ENCODE assay signal across 8 mouse cellular contexts in the genomic region with DNA sequence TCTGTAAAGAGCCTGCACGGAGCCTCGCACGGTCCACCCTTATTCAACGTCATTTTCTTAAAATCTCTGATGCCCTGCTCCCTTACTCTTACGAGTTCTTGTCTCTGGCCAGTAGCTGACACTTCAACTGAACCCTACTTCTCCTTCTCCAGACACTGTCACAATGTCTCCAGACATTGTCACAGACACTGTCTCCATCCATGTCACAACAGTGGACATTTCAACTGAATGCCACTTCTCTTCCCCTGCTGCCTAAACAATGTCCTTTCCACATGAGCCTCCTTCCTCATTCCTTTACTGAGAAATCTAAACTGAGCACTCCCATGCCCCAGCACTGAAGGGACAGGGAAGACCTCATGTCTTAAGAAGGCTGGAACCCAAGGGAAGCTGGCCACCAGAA. TPM values are rescaled to one million over a fixed set of nuclear protein-coding genes. Genes with fewer than 3 reads are reported as not detected.
DNase-seq lines count a peak whose midpoint lies in the region; ATAC-seq and TF ChIP-seq lines count a peak whose summit lies in the region.

No protein-coding gene starts in this region.

- H3K4me3 ChIP-seq in heart, embryonic 15.5 days: peak overlapping the region; percentile 68
- peak overlapping the region; percentile 48 for H3K4me3 ChIP-seq in bone marrow, adult 2 months (replicated peaks; ENCODE audit: control insufficient read depth, low read depth, low read length)
- H3K4me3 ChIP-seq in hindbrain, embryonic 16.5 days (ENCODE audit: low read length): no peak overlapping the region; the same call in 1 of the 2 replicates
- peak overlapping the region; percentile 77 for H3K4me3 ChIP-seq in midbrain, embryonic 13.5 days (replicated peaks)

- peaks cover 31% of the 10 kb centered on the region for H3K36me3 ChIP-seq in heart, embryonic 15.5 days
- H3K36me3 ChIP-seq in hindbrain, embryonic 16.5 days (ENCODE audit: control insufficient read depth, insufficient read depth, low read length): peaks cover 22% of the 10 kb centered on the region
- H3K36me3 ChIP-seq in midbrain, embryonic 13.5 days: peaks cover 32% of the 10 kb centered on the region

- no peaks in the 10 kb centered on the region for H3K9me3 ChIP-seq in heart, embryonic 15.5 days (replicated peaks)
- H3K9me3 ChIP-seq in hindbrain, embryonic 16.5 days (ENCODE audit: control insufficient read depth, low read length): no peaks in the 10 kb centered on the region
- no peaks in the 10 kb centered on the region for H3K9me3 ChIP-seq in midbrain, embryonic 13.5 days

- peaks cover 40% of the 10 kb centered on the region for H3K4me1 ChIP-seq in heart, embryonic 15.5 days (replicated peaks)
- H3K4me1 ChIP-seq in bone marrow, adult 2 months (ENCODE audit: control insufficient read depth, insufficient read depth, low read length): peaks cover 6% of the 10 kb centered on the region
- peaks cover 27% of the 10 kb centered on the region for H3K4me1 ChIP-seq in hindbrain, embryonic 16.5 days (ENCODE audit: control insufficient read depth, insufficient read depth, low read depth, low read length)
- H3K4me1 ChIP-seq in midbrain, embryonic 13.5 days (replicated peaks): peaks cover 35% of the 10 kb centered on the region

- H3K27me3 ChIP-seq in heart, embryonic 15.5 days: no peaks in the 10 kb centered on the region
- no peaks in the 10 kb centered on the region for H3K27me3 ChIP-seq in hindbrain, embryonic 16.5 days (replicated peaks; ENCODE audit: control insufficient read depth, insufficient read depth, low read length)
- no peaks in the 10 kb centered on the region for H3K27me3 ChIP-seq in midbrain, embryonic 13.5 days

- WGBS in heart, embryonic 15.5 days: 87% methylated on average over 5 of the region's 5 CpGs
- WGBS in bone marrow, adult 2 months: 68% methylated on average over 5 of the region's 5 CpGs
- WGBS in hindbrain, embryonic 16.5 days: 90% methylated on average over 5 of the region's 5 CpGs
- 96% methylated on average over 5 of the region's 5 CpGs for WGBS in midbrain, embryonic 13.5 days

- H3K9ac ChIP-seq in heart, embryonic 15.5 days: peak overlapping the region; percentile 79; the same call in 1 of the 2 replicates
- no peak overlapping the region for H3K9ac ChIP-seq in hindbrain, embryonic 16.5 days (ENCODE audit: low read depth, low read length)
- H3K9ac ChIP-seq in midbrain, embryonic 13.5 days (replicated peaks): peak overlapping the region; percentile 86

- H3K27ac ChIP-seq in heart, embryonic 15.5 days: no peak overlapping the region
- peak overlapping the region; percentile 58; the same call in 1 of the 2 replicates for H3K27ac ChIP-seq in bone marrow, adult 2 months (ENCODE audit: control insufficient read depth, insufficient read depth, low read depth, low read length, poor library complexity)
- no peak overlapping the region for H3K27ac ChIP-seq in hindbrain, embryonic 16.5 days (ENCODE audit: low read depth, low read length)
- no peak overlapping the region for H3K27ac ChIP-seq in midbrain, embryonic 13.5 days

- DNase-seq in heart, adult 8-10 months (ENCODE audit: low spot score): no peak
- no peak for DNase-seq in gastrocnemius, postnatal 25 days
- no peak for DNase-seq in right cerebral cortex, postnatal 25 days
- DNase-seq in cerebellum, adult 9-11 months: no peak

- H3K4me2 ChIP-seq in heart, embryonic 15.5 days: peak overlapping the region; percentile 99
- peak overlapping the region; percentile 100 for H3K4me2 ChIP-seq in hindbrain, embryonic 16.5 days (ENCODE audit: low read length)
- peak overlapping the region; percentile 100 for H3K4me2 ChIP-seq in midbrain, embryonic 13.5 days (replicated peaks)

- no peak for ATAC-seq in heart, embryonic 15.5 days (replicated peaks; ENCODE audit: insufficient number of reproducible peaks, insufficient read depth, low FRiP score, low read depth)
- ATAC-seq in hindbrain, embryonic 16.5 days: no peak
- ATAC-seq in midbrain, embryonic 13.5 days: no peak

- TF ChIP-seq POLR2A in bone marrow, adult 2 months (IDR thresholded peaks at IDR 0.05; ENCODE audit: borderline replicate concordance, control insufficient read depth, low read depth, low read length): no peak

- TF ChIP-seq CTCF in bone marrow, adult 2 months (IDR thresholded peaks at IDR 0.05; ENCODE audit: control insufficient read depth, insufficient read depth, low read length): no peak

RNA-seq across cellular contexts. Expression of gene Ccdc86, which starts 1.8 kb away (rescaled TPM):
- 15.3 and 17.0 TPM in 2 replicates for polyA plus RNA-seq in heart, embryonic 15.5 days (2015; fragmentation: Nextera tagmentation; extraction: Ambion mirVana)
- total RNA-seq in heart, adult 8-10 months (2022): 1 to 10 TPM; 5.6 to 7.3 (median 6.4) TPM
- polyA plus RNA-seq in bone marrow, adult 2 months (2011; ENCODE audit: insufficient read depth, insufficient read length, low replicate concordance, missing spikeins): 4.4 and 5.8 TPM in 2 replicates
- 12.9 and 14.8 TPM in 2 replicates for polyA plus RNA-seq in hindbrain, embryonic 16.5 days (2015; fragmentation: Nextera tagmentation; extraction: Ambion mirVana)
- polyA plus RNA-seq in midbrain, embryonic 13.5 days (2015; fragmentation: Nextera tagmentation; extraction: Ambion mirVana): 15.5 and 16.2 TPM in 2 replicates
- 10 to 100 TPM; 10.5 to 15.5 TPM for total RNA-seq in gastrocnemius, postnatal 25 days (2021)

RNA-seq across cellular contexts. Expression of gene Ptgdr2, which starts 10.3 kb away (rescaled TPM):
- 0.06 and 0.25 TPM in 2 replicates for polyA plus RNA-seq in heart, embryonic 15.5 days (2015; fragmentation: Nextera tagmentation; extraction: Ambion mirVana)
- total RNA-seq in heart, adult 8-10 months (2022): under 1 TPM in 1 of 4 experiments, not detected in 3; 0.19 TPM
- not detected in 2 replicates for polyA plus RNA-seq in bone marrow, adult 2 months (2011; ENCODE audit: insufficient read depth, insufficient read length, low replicate concordance, missing spikeins)
- 0.19 and 0.20 TPM in 2 replicates for polyA plus RNA-seq in hindbrain, embryonic 16.5 days (2015; fragmentation: Nextera tagmentation; extraction: Ambion mirVana)
- polyA plus RNA-seq in midbrain, embryonic 13.5 days (2015; fragmentation: Nextera tagmentation; extraction: Ambion mirVana): 0.22 and 0.24 TPM in 2 replicates
- not detected for total RNA-seq in gastrocnemius, postnatal 25 days (2021)

RNA-seq across cellular contexts. Expression of gene Zp1, which starts 26.8 kb away (rescaled TPM):
- not detected in 2 replicates for polyA plus RNA-seq in heart, embryonic 15.5 days (2015; fragmentation: Nextera tagmentation; extraction: Ambion mirVana)
- total RNA-seq in heart, adult 8-10 months (2022): not detected
- not detected in 2 replicates for polyA plus RNA-seq in bone marrow, adult 2 months (2011; ENCODE audit: insufficient read depth, insufficient read length, low replicate concordance, missing spikeins)
- 0.79 and 0.94 TPM in 2 replicates for polyA plus RNA-seq in hindbrain, embryonic 16.5 days (2015; fragmentation: Nextera tagmentation; extraction: Ambion mirVana)
- not detected in 2 replicates for polyA plus RNA-seq in midbrain, embryonic 13.5 days (2015; fragmentation: Nextera tagmentation; extraction: Ambion mirVana)
- not detected for total RNA-seq in gastrocnemius, postnatal 25 days (2021)

RNA-seq across cellular contexts. Expression of gene Ms4a10, which starts 27.3 kb away (rescaled TPM):
- not detected in 2 replicates for polyA plus RNA-seq in heart, embryonic 15.5 days (2015; fragmentation: Nextera tagmentation; extraction: Ambion mirVana)
- total RNA-seq in heart, adult 8-10 months (2022): not detected
- polyA plus RNA-seq in bone marrow, adult 2 months (2011; ENCODE audit: insufficient read depth, insufficient read length, low replicate concordance, missing spikeins): not detected in 2 replicates
- polyA plus RNA-seq in hindbrain, embryonic 16.5 days (2015; fragmentation: Nextera tagmentation; extraction: Ambion mirVana): not detected in 2 replicates
- polyA plus RNA-seq in midbrain, embryonic 13.5 days (2015; fragmentation: Nextera tagmentation; extraction: Ambion mirVana): not detected in 2 replicates
- not detected for total RNA-seq in gastrocnemius, postnatal 25 days (2021)

RNA-seq across cellular contexts. Expression of gene Ms4a15, which starts 45.8 kb away (rescaled TPM):
- polyA plus RNA-seq in heart, embryonic 15.5 days (2015; fragmentation: Nextera tagmentation; extraction: Ambion mirVana): not detected in 2 replicates
- total RNA-seq in heart, adult 8-10 months (2022): not detected
- not detected in 2 replicates for polyA plus RNA-seq in bone marrow, adult 2 months (2011; ENCODE audit: insufficient read depth, insufficient read length, low replicate concordance, missing spikeins)
- not detected in 2 replicates for polyA plus RNA-seq in hindbrain, embryonic 16.5 days (2015; fragmentation: Nextera tagmentation; extraction: Ambion mirVana)
- polyA plus RNA-seq in midbrain, embryonic 13.5 days (2015; fragmentation: Nextera tagmentation; extraction: Ambion mirVana): not detected in 2 replicates
- total RNA-seq in gastrocnemius, postnatal 25 days (2021): not detected
